Mouse (Mus musculus): ENCODE data around the gene Vmn2r40. TPM values are rescaled to one million over a fixed set of nuclear protein-coding genes. Genes with fewer than 3 reads are reported as not detected.
"Not testable (repeated sequence)": the region's sequence is repeated elsewhere in the genome, so short reads cannot be mapped to it uniquely, and the experiment has no call there.

The Vmn2r40 gene
- not detected in 2 replicates for polyA plus RNA-seq (2014; fragmentation: Nextera tagmentation; extraction: Ambion mirVana)

DNA sequence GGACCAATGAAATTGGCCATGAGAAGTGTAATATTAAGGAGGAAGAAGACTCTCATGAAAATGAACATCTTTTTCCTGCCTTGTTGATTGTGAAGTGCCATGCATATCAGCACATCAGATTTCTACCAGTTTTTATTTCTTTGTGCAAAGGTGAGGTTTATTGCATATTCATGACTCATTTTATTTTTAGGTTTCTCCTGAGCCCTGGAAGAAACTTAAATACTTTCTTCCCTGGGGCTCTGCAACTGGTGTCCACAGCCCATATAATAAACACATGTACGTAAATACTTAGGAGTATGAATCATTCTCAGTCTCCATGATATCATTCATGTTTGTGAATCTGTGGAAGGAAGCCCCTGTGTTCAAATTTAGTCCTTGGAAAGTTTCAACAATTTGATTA lies at the start of gene Vmn2r40:
Vmn2r40 (minus strand) TSS at position 101 of the 400 bp plus-strand sequence.
- not testable (repeated sequence) for H3K27me3 ChIP-seq (replicated peaks; ENCODE audit: control insufficient read depth, insufficient read depth, low read length); H3K9ac ChIP-seq (ENCODE audit: low read length); H3K4me2 ChIP-seq (ENCODE audit: low read length); H3K4me1 ChIP-seq (ENCODE audit: control insufficient read depth, insufficient read depth, low read length); H3K9me3 ChIP-seq (replicated peaks; ENCODE audit: control insufficient read depth, low read length); DNase-seq (ENCODE audit: low spot score); H3K36me3 ChIP-seq (ENCODE audit: control insufficient read depth, insufficient read depth, low read length); ATAC-seq; H3K27ac ChIP-seq (ENCODE audit: low read depth, low read length); H3K4me3 ChIP-seq (ENCODE audit: low read depth, low read length)
- WGBS = no CpG with 5 or more reads among the region's 1 CpGs

Other genes starting within 250 kb of the Vmn2r40 start
- not detected in 2 replicates for gene Vmn2r39, start 99.4 kb upstream of the Vmn2r40 start, polyA plus RNA-seq (2014; fragmentation: Nextera tagmentation; extraction: Ambion mirVana)
- not detected in 2 replicates for gene Vmn2r38, start 166.4 kb upstream of the Vmn2r40 start, polyA plus RNA-seq (2014; fragmentation: Nextera tagmentation; extraction: Ambion mirVana)